Mouse (Mus musculus) MEL (cell line): ENCODE results near the gene Arpc3. TPM values are rescaled to one million over a fixed set of nuclear protein-coding genes. Genes with fewer than 3 reads are reported as not detected.
"Not testable (repeated sequence)": the region's sequence is repeated elsewhere in the genome, so short reads cannot be mapped to it uniquely, and the experiment has no call there.

ENCODE experiments used
- DNase-seq: peaks from one replicate; pipeline ENCODE4 v3.0.0; 2011; ENCODE audit warnings: low read depth, low spot score
- H3K27ac ChIP-seq: 2 replicates; pipeline ENCODE4 v1.5.1; 2012; ENCODE audit warnings: low read depth, mild to moderate bottlenecking, control low read depth, low read length, moderate library complexity; ENCODE audit not compliant: control insufficient read depth
- H3K27me3 ChIP-seq, 2 experiments: fragments of 150-350 bp in 1 of 2; sonication (generic) in 1 of 2; 2 replicates each; pipeline ENCODE4 v1.6.1; 2012; ENCODE audit warnings: low read length in 2 of 2, mild to moderate bottlenecking in 2 of 2, improper control_type of control experiment in 1 of 2, moderate library complexity in 1 of 2; ENCODE audit not compliant: insufficient read depth in 2 of 2, control insufficient read depth in 1 of 2
- H3K36me3 ChIP-seq, 2 experiments: 2 replicates each; pipeline ENCODE4 v1.6.1; 2012 to 2014; ENCODE audit warnings: low read length in 2 of 2, improper control_type of control experiment in 1 of 2, inconsistent platforms in 1 of 2, mild to moderate bottlenecking in 1 of 2; ENCODE audit not compliant: insufficient read depth in 2 of 2, control insufficient read depth in 1 of 2
- H3K4me1 ChIP-seq, 2 experiments: fragments of 150-350 bp in 1 of 2; sonication (generic) in 1 of 2; 2 replicates each; pipeline ENCODE4 v1.6.1; 2012; ENCODE audit warnings: low read length in 2 of 2, improper control_type of control experiment in 1 of 2, mild to moderate bottlenecking in 1 of 2; ENCODE audit not compliant: insufficient read depth in 2 of 2, control insufficient read depth in 1 of 2
- H3K4me3 ChIP-seq, 2 experiments: fragments of 150-350 bp in 1 of 2; sonication (generic) in 1 of 2; 2 replicates each; pipeline ENCODE4 v1.5.1; 2012; ENCODE audit warnings: low read depth in 2 of 2, low read length in 2 of 2, mild to moderate bottlenecking in 2 of 2, moderate library complexity in 2 of 2, control low read depth in 1 of 2, improper control_type of control experiment in 1 of 2; ENCODE audit not compliant: control insufficient read depth in 1 of 2, insufficient read depth in 1 of 2
- H3K79me2 ChIP-seq: 2 replicates; pipeline ENCODE4 v1.6.1; 2012; ENCODE audit warnings: mild to moderate bottlenecking, low read length, moderate library complexity; ENCODE audit not compliant: control insufficient read depth, poor library complexity, insufficient read depth
- H3K9ac ChIP-seq: 2 replicates; pipeline ENCODE4 v1.6.1; 2012; ENCODE audit warnings: low read depth, mild to moderate bottlenecking, control low read depth, low read length, moderate library complexity; ENCODE audit not compliant: control insufficient read depth, poor library complexity, severe bottlenecking
- H3K9me3 ChIP-seq: fragments of 150-350 bp; sonication (generic); replicated peaks from 2 replicates; pipeline ENCODE4 v1.6.1; 2012; ENCODE audit warnings: mild to moderate bottlenecking, low read length, improper control_type of control experiment, moderate library complexity; ENCODE audit not compliant: insufficient read depth
- EP300 ChIP-seq, 2 experiments: IDR thresholded peaks; 2 replicates each; pipeline ENCODE4 v1.6.1; 2011; ENCODE audit warnings: improper control_type of control experiment in 2 of 2, low read length in 2 of 2, low read depth in 1 of 2, mild to moderate bottlenecking in 1 of 2
- ETS1 ChIP-seq: IDR thresholded peaks from 2 replicates; pipeline ENCODE4 v1.6.1; 2012; ENCODE audit warnings: low read depth, mild to moderate bottlenecking, inconsistent platforms, low read length, improper control_type of control experiment, moderate library complexity
- GATA1 ChIP-seq: IDR thresholded peaks from 2 replicates; pipeline ENCODE4 v1.6.1; 2011; ENCODE audit warnings: low read depth, low read length, improper control_type of control experiment
- HCFC1 ChIP-seq: IDR thresholded peaks from 2 replicates; pipeline ENCODE4 v1.6.1; 2012; ENCODE audit warnings: low read depth, mild to moderate bottlenecking, inconsistent platforms, low read length, improper control_type of control experiment, moderate library complexity
- JUND ChIP-seq: IDR thresholded peaks from 2 replicates; pipeline ENCODE4 v1.6.1; 2011; ENCODE audit warnings: low read depth, mild to moderate bottlenecking, improper control_type of control experiment, low read length
- POLR2A ChIP-seq, 2 experiments: IDR thresholded peaks; 2 replicates each; pipeline ENCODE4 v1.6.1; 2011 to 2012; ENCODE audit warnings: low read length in 2 of 2, mild to moderate bottlenecking in 2 of 2, control low read depth in 1 of 2, improper control_type of control experiment in 1 of 2, low read depth in 1 of 2, moderate library complexity in 1 of 2; ENCODE audit not compliant: control insufficient read depth in 1 of 2, insufficient read depth in 1 of 2, poor library complexity in 1 of 2
- POLR2AphosphoS2 ChIP-seq: IDR thresholded peaks from 2 replicates; pipeline ENCODE4 v1.6.1; 2011; ENCODE audit warnings: low read length, improper control_type of control experiment
- RAD21 ChIP-seq: IDR thresholded peaks from 2 replicates; pipeline ENCODE4 v1.6.1; 2011; ENCODE audit warnings: mild to moderate bottlenecking, low read depth, low read length, improper control_type of control experiment
- RCOR1 ChIP-seq: IDR thresholded peaks from 2 replicates; pipeline ENCODE4 v1.6.1; 2012; ENCODE audit warnings: low read depth, mild to moderate bottlenecking, inconsistent platforms, low read length, improper control_type of control experiment
- ZC3H11A ChIP-seq: IDR thresholded peaks from 2 replicates; pipeline ENCODE4 v1.6.1; 2012; ENCODE audit warnings: low read depth, mild to moderate bottlenecking, inconsistent platforms, low read length, improper control_type of control experiment
- ZKSCAN1 ChIP-seq: IDR thresholded peaks from 2 replicates; pipeline ENCODE4 v1.6.1; 2012; ENCODE audit warnings: low read depth, mild to moderate bottlenecking, inconsistent platforms, low read length, improper control_type of control experiment, moderate library complexity
- ZMIZ1 ChIP-seq: IDR thresholded peaks from 2 replicates; pipeline ENCODE4 v1.6.1; 2012; ENCODE audit warnings: low read depth, mild to moderate bottlenecking, inconsistent platforms, low read length, improper control_type of control experiment, moderate library complexity
- ZNF384 ChIP-seq: IDR thresholded peaks from 2 replicates; pipeline ENCODE4 v1.6.1; 2012; ENCODE audit warnings: low read depth, mild to moderate bottlenecking, inconsistent platforms, low read length, improper control_type of control experiment
- polyA plus RNA-seq, 2 experiments: library from polyadenylated mRNA; stranded (reverse) in 1 of 2; unstranded in 1 of 2; fragments of >175 nt in 1 of 2; fragments of >200 nt in 1 of 2; gene quantifications; 2 replicates each; pipeline versions ENCODE4 v1.2.1 to v1.2.4; 2012; ENCODE audit warnings: low replicate concordance in 2 of 2, low read depth in 1 of 2; ENCODE audit not compliant: insufficient read length in 2 of 2, insufficient read depth in 1 of 2, missing spikeins in 1 of 2
- total RNA-seq: library from RNA; depleted of rRNA; stranded (reverse); fragments of 300-350 nt; gene quantifications from 2 replicates; pipeline ENCODE4 v1.2.3, GENCODE M21; 2012

The Arpc3 gene
- total and polyA plus RNA-seq, 3 experiments, result 365 to 1,109 (median 433) TPM

- Histone ChIP-seq H3K79me2 (no peaks in the 10 kb centered on the region), H3K4me3 (no peak overlapping the region), H3K9me3 (no peaks in the 10 kb centered on the region), H3K9ac (no peak overlapping the region), H3K36me3 (peaks cover 0 to 18% of the 10 kb centered on the region in 2 experiments; a peak in 2 of 4 replicates), H3K27ac (no peak overlapping the region), H3K4me1 (no peaks in the 10 kb centered on the region), H3K27me3 (no peaks in the 10 kb centered on the region)
- DNase-seq, result no peak
- TF ChIP-seq ZKSCAN1, result no peak
- TF ChIP-seq POLR2A (IDR thresholded peaks at IDR 0.05; ENCODE audit: control insufficient read depth in 1 of 2, insufficient read depth in 1 of 2, low read depth in 1 of 2, low read length in 2 of 2, poor library complexity in 1 of 2), result no peak
Measured at GRCm38 (mm10) chr5:122454883-122455282, 63.2 kb downstream of the Arpc3 start.

- Histone ChIP-seq H3K27ac (no peak overlapping the region), H3K9me3 (no peaks in the 10 kb centered on the region)
- DNase-seq, result no peak
- TF ChIP-seq GATA1 (no peak), ETS1 (no peak), ZKSCAN1 (no peak), ZMIZ1 (no peak), HCFC1 (no peak), ZNF384 (no peak), JUND (no peak), ZC3H11A (no peak), RCOR1 (no peak), POLR2AphosphoS2 (no peak), EP300 (IDR thresholded peaks at IDR 0.05; ENCODE audit: low read depth in 1 of 2, low read length in 2 of 2) (no peak), RAD21 (no peak)
- TF ChIP-seq, all 39 proteins: peak for 0
- no peak overlapping the region for H3K4me3 ChIP-seq
- H3K9ac ChIP-seq, result no peak overlapping the region
- peaks cover 0 to 20% of the 10 kb centered on the region in 2 experiments; a peak in 2 of 4 replicates for H3K36me3 ChIP-seq
- no peaks in the 10 kb centered on the region for H3K27me3 ChIP-seq
- H3K79me2 ChIP-seq, result no peaks in the 10 kb centered on the region
- no peaks in the 10 kb centered on the region for H3K4me1 ChIP-seq
Measured at GRCm38 (mm10) chr5:122455584-122455983, 63.9 kb downstream of the Arpc3 start.

- H3K36me3 ChIP-seq, result peaks cover 0 to 34% of the 10 kb centered on the region in 2 experiments; a peak in 2 of 4 replicates
- not testable (repeated sequence) for H3K27ac ChIP-seq, H3K27me3 ChIP-seq, DNase-seq, H3K79me2 ChIP-seq, H3K9ac ChIP-seq, H3K4me3 ChIP-seq, H3K4me1 ChIP-seq, H3K9me3 ChIP-seq
Measured at GRCm38 (mm10) chr5:122457054-122457453, 65.4 kb downstream of the Arpc3 start.
